Mouse (Mus musculus) stomach, embryonic 16.5 days (tissue): ENCODE measurements around the gene Zbtb38. TPM values are rescaled to one million over a fixed set of nuclear protein-coding genes. Genes with fewer than 3 reads are reported as not detected.

Source experiments
- ATAC-seq: fragments of 200-750 bp; cut with Nextera tagmentation; 2 replicates; pipeline ENCODE4 v1.8.0; 2017; ENCODE audit warnings: moderate number of reproducible peaks, moderate TSS enrichment; ENCODE audit not compliant: insufficient read depth, low FRiP score
- H3K27ac ChIP-seq: fragments of 300-500 bp; sonication (generic); 2 replicates; pipeline ENCODE4 v1.5.1; 2014; ENCODE audit warnings: low read length
- H3K27me3 ChIP-seq: fragments of 300-500 bp; sonication (generic); 2 replicates; pipeline ENCODE4 v1.6.1; 2014; ENCODE audit warnings: low read length, control low read depth, mixed read lengths; ENCODE audit not compliant: control insufficient read depth, insufficient read depth
- H3K36me3 ChIP-seq: fragments of 300-500 bp; sonication (generic); 2 replicates; pipeline ENCODE4 v1.6.1; 2014; ENCODE audit warnings: low read length; ENCODE audit not compliant: control insufficient read depth, insufficient read depth
- H3K4me1 ChIP-seq: fragments of 300-500 bp; sonication (generic); 2 replicates; pipeline ENCODE4 v1.6.1; 2014; ENCODE audit warnings: low read length, control low read depth, mixed read lengths; ENCODE audit not compliant: control insufficient read depth, insufficient read depth
- H3K4me2 ChIP-seq: fragments of 300-500 bp; sonication (generic); 2 replicates; pipeline ENCODE4 v1.6.1; 2014; ENCODE audit warnings: low read depth, low read length, mixed read lengths
- H3K4me3 ChIP-seq: fragments of 300-500 bp; sonication (generic); replicated peaks from 2 replicates; pipeline ENCODE4 v1.5.1; 2014; ENCODE audit warnings: mild to moderate bottlenecking, low read length
- H3K9ac ChIP-seq: fragments of 300-500 bp; sonication (generic); 2 replicates; pipeline ENCODE4 v1.6.1; 2014; ENCODE audit warnings: low read length
- H3K9me3 ChIP-seq: fragments of 300-500 bp; sonication (generic); replicated peaks from 2 replicates; pipeline ENCODE4 v1.6.1; 2016; ENCODE audit warnings: low read length, control low read depth; ENCODE audit not compliant: control insufficient read depth
- WGBS: fragments of 180-500 bp; shearing (Covaris S2); extraction: QIAGEN DNeasy Blood & Tissue Kit; methylation state at CpG from one replicate; pipeline ENCODE4 v1.1.7; 2014; 5-methylcytosine and 5-hydroxymethylcytosine counted together
- polyA plus RNA-seq: library from polyadenylated mRNA; unstranded; fragments of >200 nt; fragmentation: Nextera tagmentation; extraction: Ambion mirVana; gene quantifications from 2 replicates; pipeline ENCODE4 v1.2.1, GENCODE M21; 2015

The Zbtb38 gene
- polyA plus RNA-seq, 1 experiment from 2014 or later, result 19.4 TPM

- Histone ChIP-seq H3K4me1 (no peaks in the 10 kb centered on the region), H3K9ac (no peak overlapping the region), H3K27ac (no peak overlapping the region), H3K4me3 (no peak overlapping the region), H3K9me3 (no peaks in the 10 kb centered on the region), H3K4me2 (no peak overlapping the region), H3K27me3 (no peaks in the 10 kb centered on the region), H3K36me3 (no peaks in the 10 kb centered on the region)
- ATAC-seq, result no peak
- 63% methylated on average over 3 of the region's 3 CpGs for WGBS
Measured at GRCm38 (mm10) chr9:96635899-96636298, 116.7 kb downstream of the Zbtb38 start.

- H3K4me2 ChIP-seq, result no peak overlapping the region
- no peak overlapping the region for H3K27ac ChIP-seq
- no peaks in the 10 kb centered on the region for H3K36me3 ChIP-seq
- no peak overlapping the region for H3K9ac ChIP-seq
- 50% methylated on average over 6 of the region's 6 CpGs for WGBS
- no peaks in the 10 kb centered on the region for H3K4me1 ChIP-seq
- no peaks in the 10 kb centered on the region for H3K9me3 ChIP-seq
- ATAC-seq, result no peak
- no peaks in the 10 kb centered on the region for H3K27me3 ChIP-seq
- H3K4me3 ChIP-seq, result no peak overlapping the region
Measured at GRCm38 (mm10) chr9:96635176-96635575, 117.5 kb downstream of the Zbtb38 start.

DNA sequence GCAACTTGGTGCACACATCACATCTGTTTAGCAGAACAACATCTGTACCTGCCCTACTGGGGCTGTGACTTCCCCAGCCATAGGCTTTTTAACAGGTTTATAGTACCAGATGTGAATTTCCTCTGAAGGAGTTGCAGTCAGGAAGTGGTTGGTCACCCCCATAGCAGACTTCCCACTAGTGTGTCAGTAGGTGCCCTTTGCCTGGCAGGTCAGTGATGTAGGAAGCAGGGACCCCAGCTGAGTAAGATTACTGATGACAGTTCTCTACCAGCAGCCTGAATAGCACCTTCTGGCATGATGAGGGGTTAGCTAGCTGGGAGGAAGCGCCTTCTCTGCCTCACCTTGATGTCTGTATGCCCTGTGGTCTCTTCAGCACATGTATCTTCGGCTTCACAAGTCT lies 118.9 kb downstream of the Zbtb38 start:
- 87% methylated on average over 2 of the region's 2 CpGs for WGBS
- Histone ChIP-seq H3K9ac (no peak overlapping the region), H3K27me3 (no peaks in the 10 kb centered on the region), H3K36me3 (no peaks in the 10 kb centered on the region), H3K4me1 (0 out of 2 replicates have a peak, but pooled peaks cover 3% of the 10 kb centered on the region), H3K9me3 (no peaks in the 10 kb centered on the region), H3K27ac (no peak overlapping the region), H3K4me3 (no peak overlapping the region), H3K4me2 (no peak overlapping the region)
- ATAC-seq, result no peak

Other genes starting within 250 kb of the Zbtb38 start
- gene Gm28729, start 227.6 kb downstream of the Zbtb38 start, polyA plus RNA-seq, result not detected in 2 replicates
- 16.5 and 19.0 TPM in 2 replicates for gene Rasa2, start 121.2 kb downstream of the Zbtb38 start, polyA plus RNA-seq
- gene Pxylp1, start 139.8 kb upstream of the Zbtb38 start, polyA plus RNA-seq, result 28.9 and 33.1 TPM in 2 replicates